Mouse (Mus musculus): ENCODE results near the gene Srbd1.

The Srbd1 gene

GRCm38 (mm10) chr17:86035146-86035545 is 109.8 kb downstream of the Srbd1 start:
- no peak for DNase-seq (ENCODE audit: extremely low spot score, low spot score)

GRCm38 (mm10) chr17:86034641-86035040 is 110.3 kb downstream of the Srbd1 start:
- no peak for DNase-seq (ENCODE audit: extremely low spot score, low spot score)

GRCm38 (mm10) chr17:86032113-86032714 is 112.8 kb downstream of the Srbd1 start:
- no peak for DNase-seq (ENCODE audit: extremely low spot score, low spot score)

GRCm38 (mm10) chr17:86030016-86030415 is 115.0 kb downstream of the Srbd1 start:
- no peak for DNase-seq (ENCODE audit: extremely low spot score, low spot score)

GRCm38 (mm10) chr17:86029175-86029574 is 115.8 kb downstream of the Srbd1 start:
- no peak for DNase-seq (ENCODE audit: extremely low spot score, low spot score)

GRCm38 (mm10) chr17:86027577-86028199 is 117.3 kb downstream of the Srbd1 start:
- no peak for DNase-seq (ENCODE audit: extremely low spot score, low spot score)

- DNase-seq (ENCODE audit: extremely low spot score, low spot score), result no peak
These were observed 120.4 kb downstream of the Srbd1 start for GRCm38 (mm10) chr17:86024589-86024988.

- no peak for DNase-seq (ENCODE audit: extremely low spot score, low spot score)
These were observed 122.6 kb downstream of the Srbd1 start for GRCm38 (mm10) chr17:86022366-86022765.

GRCm38 (mm10) chr17:86021815-86022214 is 123.2 kb downstream of the Srbd1 start:
- no peak for DNase-seq (ENCODE audit: extremely low spot score, low spot score)

GRCm38 (mm10) chr17:86021231-86021630 is 123.7 kb downstream of the Srbd1 start:
- no peak for DNase-seq (ENCODE audit: extremely low spot score, low spot score)

GRCm38 (mm10) chr17:86019793-86020192 is 125.2 kb downstream of the Srbd1 start:
- no peak for DNase-seq (ENCODE audit: extremely low spot score, low spot score)

GRCm38 (mm10) chr17:86014246-86014645 is 130.7 kb downstream of the Srbd1 start:
- DNase-seq (ENCODE audit: extremely low spot score, low spot score), result no peak

GRCm38 (mm10) chr17:86012576-86012975 is 132.4 kb downstream of the Srbd1 start:
- DNase-seq (ENCODE audit: extremely low spot score, low spot score), result no peak

- DNase-seq (ENCODE audit: extremely low spot score, low spot score), result no peak
These were observed 133.1 kb downstream of the Srbd1 start for GRCm38 (mm10) chr17:86011849-86012248.

GRCm38 (mm10) chr17:86008401-86008800 is 136.6 kb downstream of the Srbd1 start:
- no peak for DNase-seq (ENCODE audit: extremely low spot score, low spot score)

GRCm38 (mm10) chr17:86002113-86002512 is 142.9 kb downstream of the Srbd1 start:
- no peak for DNase-seq (ENCODE audit: extremely low spot score, low spot score)

- DNase-seq (ENCODE audit: extremely low spot score, low spot score), result no peak
These were observed 143.3 kb downstream of the Srbd1 start for GRCm38 (mm10) chr17:86001667-86002066.

- no peak for DNase-seq (ENCODE audit: extremely low spot score, low spot score)
These were observed 149.2 kb downstream of the Srbd1 start for GRCm38 (mm10) chr17:85995727-85996126.

- no peak for DNase-seq (ENCODE audit: extremely low spot score, low spot score)
These were observed 149.9 kb downstream of the Srbd1 start for GRCm38 (mm10) chr17:85995086-85995485.

GRCm38 (mm10) chr17:85989058-85989769 is 155.8 kb downstream of the Srbd1 start:
- DNase-seq (ENCODE audit: extremely low spot score, low spot score), result no peak

GRCm38 (mm10) chr17:85987531-85987930 is 157.4 kb downstream of the Srbd1 start:
- no peak for DNase-seq (ENCODE audit: extremely low spot score, low spot score)

- no peak for DNase-seq (ENCODE audit: extremely low spot score, low spot score)
These were observed 158.4 kb downstream of the Srbd1 start for GRCm38 (mm10) chr17:85986624-85987023.

- no peak for DNase-seq (ENCODE audit: extremely low spot score, low spot score)
These were observed 158.8 kb downstream of the Srbd1 start for GRCm38 (mm10) chr17:85986181-85986580.

Measured in neural tube, embryonic 10.5 days (tissue).